Mouse (Mus musculus): ENCODE measurements around the gene Ifitm6.
"Not testable (repeated sequence)": the region's sequence is repeated elsewhere in the genome, so short reads cannot be mapped to it uniquely, and the experiment has no call there.

The Ifitm6 gene

DNA sequence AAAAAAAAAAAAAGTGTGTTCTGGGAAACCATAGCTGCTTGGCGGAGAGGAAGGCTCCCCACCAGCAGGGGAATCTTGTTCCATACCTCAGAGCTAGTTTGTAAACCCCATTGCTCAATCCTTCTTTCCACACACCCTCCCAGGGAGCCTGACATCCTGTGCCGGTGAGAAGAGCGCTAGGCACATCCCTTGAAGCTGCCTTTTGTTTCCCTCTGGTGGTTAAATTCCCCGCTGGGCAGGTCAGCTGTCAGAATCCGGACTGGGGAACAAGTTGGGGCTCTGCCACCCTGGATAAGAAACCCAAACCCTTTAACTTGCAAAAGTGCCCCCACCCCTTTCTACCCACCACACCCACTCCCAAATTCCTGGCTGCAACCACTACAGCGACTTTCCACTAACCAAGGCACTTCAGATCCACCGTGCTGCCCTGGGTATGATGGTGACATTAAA, 9.4 kb downstream of the Ifitm6 start:
- DNase-seq (ENCODE audit: low spot score): no peak

- DNase-seq (ENCODE audit: low spot score): no peak
These were observed 10.8 kb downstream of the Ifitm6 start for GRCm38 (mm10) chr7:141006914-141007313.

GRCm38 (mm10) chr7:141006446-141006845, 11.3 kb downstream of the Ifitm6 start:
- no peak for DNase-seq (ENCODE audit: low spot score)

DNA sequence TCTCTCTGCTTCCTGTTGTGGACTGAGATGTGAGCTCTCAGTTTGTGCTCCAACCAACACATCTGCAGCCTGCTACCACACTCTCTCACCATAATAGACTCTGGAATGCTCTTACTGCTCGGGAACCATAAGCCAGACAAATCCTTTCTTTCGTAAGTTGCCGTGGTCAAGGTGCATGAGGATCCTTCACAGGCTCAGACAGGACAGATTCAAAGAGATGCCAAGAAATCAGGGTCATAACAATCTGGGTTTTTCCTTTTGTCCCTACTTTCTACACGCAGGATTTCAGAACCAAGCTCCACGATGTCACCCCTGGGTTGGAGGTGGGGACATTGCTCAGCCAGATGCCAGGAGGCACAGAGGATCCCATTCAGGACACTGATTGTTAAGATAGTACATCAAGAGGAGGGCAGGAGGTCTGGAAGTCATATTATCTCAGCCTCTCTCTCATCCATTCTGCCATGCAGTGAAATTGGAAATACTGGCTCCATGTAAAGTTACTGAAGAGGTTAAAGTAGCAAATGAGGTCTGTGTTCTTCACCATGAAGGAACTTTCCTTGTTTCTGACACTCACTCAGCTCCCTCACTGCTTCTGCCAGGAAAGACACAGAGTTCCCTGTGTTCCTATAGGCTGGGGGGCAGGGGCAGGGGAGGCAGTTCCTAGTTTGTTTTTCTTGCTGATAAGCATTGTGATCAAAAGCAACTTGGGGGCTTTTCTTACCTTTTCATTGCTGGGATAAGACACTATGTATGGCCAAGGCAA, 14.3 kb downstream of the Ifitm6 start:
- no peak for DNase-seq (ENCODE audit: low spot score)

DNA sequence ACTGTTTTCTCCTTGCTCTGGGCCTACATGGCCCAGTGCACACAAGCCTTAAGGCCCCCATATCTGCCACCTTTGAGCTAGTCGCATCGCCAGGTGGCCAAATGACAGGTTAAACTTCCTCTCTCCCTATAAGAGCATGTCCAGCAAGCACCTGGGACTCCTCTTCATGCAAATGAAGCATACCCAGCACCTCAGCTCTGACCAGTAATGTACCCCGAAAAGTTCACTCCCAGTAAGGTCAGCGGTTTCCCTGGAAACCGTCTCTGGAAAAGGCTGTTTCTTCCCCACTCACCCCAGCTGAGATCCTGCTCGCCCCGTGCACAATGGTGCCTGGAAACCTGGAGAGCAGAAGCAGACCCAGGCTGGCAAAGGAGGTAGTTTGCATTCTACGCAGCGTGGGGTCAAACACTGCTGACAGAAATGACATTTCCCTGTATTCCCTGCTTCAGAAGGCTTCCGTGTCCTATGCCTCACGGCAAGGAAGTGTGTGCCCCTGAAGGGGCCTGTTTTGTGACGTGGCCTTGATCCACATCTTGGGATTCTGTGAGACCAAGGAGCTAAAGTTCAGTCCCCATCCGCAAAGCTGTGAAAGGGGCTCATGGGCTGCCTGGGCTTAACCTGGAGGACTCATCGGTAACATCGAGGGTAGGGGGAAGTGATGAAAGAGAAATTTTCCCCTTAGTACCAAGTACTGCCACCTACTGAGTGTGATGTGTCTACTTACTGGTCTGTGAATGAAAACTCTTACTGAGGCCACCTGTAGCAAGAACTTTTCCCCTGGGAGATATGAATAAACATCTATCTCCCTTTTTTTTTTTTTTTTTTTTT, 16.6 kb downstream of the Ifitm6 start:
- DNase-seq (ENCODE audit: low spot score): no peak

DNA sequence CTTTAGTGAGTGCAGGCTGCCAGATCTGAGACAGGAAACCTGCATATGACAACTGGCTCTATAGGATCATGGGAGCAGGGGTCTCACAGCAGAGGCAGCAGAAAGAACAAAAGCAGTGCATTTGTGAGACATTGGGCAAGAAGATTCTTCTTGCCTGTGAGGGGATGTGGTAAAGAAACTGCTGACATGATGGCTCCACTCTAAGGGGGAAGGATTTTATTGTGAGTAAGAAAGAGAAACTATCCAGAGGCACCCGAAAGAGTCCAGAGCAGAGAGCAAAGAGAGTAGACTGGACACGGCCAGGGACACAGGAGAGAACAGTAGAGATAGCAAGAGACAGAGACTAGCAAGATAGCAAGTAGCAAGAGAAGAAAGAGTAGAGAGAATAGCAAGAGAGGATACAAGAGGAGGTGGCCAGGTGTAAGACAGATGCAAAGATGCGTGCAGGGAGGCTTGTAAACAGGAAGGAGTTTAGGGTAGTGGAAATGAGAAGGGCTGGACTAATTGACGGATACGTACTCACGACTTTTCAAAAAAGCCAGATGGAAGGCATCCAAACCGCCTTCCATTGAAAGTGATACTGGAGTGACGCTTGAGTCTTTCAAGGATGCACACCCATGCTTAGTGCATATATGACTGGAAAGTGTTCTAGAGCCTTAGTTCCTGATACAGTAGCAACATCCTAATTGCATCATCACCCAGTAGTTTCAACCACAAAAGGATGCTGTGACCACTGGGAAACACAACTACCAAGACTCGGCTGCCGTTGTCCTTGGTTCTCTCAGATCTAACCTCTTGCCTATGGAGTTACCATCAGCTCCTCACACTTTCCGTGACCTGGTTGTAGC, 18.6 kb downstream of the Ifitm6 start:
- DNase-seq (ENCODE audit: low spot score): no peak

GRCm38 (mm10) chr7:140997817-140998216, 19.9 kb downstream of the Ifitm6 start:
- DNase-seq (ENCODE audit: low spot score): no peak

GRCm38 (mm10) chr7:140991117-140991689, 26.5 kb downstream of the Ifitm6 start:
- no peak for DNase-seq (ENCODE audit: low spot score)

DNA sequence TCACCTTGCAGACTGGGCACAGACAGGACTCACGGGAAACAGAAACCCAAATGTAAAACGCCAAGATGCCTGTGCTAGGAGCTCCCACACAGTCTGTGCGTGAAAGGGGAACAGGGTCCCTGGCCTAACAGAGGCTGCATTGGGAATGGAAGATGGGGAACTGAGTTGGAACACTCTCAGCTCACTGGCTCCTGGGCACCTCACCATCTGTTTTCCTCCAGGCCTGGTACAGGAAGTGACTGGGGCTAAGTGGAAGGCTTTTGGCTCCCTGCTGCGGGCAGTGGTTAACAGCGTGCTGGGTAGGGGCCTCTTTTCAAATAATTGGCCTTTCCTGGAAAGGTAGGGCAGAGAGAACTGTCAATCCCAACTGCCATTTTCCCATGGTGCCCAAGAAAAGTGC, 27.1 kb downstream of the Ifitm6 start:
- no peak for DNase-seq (ENCODE audit: low spot score)

GRCm38 (mm10) chr7:140990185-140990584, 27.5 kb downstream of the Ifitm6 start:
- no peak for DNase-seq (ENCODE audit: low spot score)

DNA sequence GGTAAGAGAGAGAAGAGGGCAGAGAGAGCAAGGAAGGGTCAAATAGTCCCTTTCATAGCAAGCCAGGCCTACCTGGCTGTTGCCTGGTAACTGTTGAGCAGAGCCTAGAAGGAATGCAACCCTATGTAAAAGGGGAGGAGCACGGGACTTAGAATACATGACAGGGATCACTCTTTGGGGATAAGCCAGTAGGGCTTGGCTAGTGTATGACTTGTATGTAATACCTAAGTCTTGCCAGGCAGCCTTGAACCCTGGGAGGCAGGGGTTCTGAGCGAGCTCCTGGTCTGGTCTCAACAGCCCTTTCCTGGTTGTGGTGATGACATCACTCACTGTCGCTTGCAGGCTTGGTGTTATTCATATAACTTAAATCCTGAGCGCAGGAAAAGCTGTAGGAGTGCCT, 28.7 kb downstream of the Ifitm6 start:
- DNase-seq (ENCODE audit: low spot score): no peak

DNA sequence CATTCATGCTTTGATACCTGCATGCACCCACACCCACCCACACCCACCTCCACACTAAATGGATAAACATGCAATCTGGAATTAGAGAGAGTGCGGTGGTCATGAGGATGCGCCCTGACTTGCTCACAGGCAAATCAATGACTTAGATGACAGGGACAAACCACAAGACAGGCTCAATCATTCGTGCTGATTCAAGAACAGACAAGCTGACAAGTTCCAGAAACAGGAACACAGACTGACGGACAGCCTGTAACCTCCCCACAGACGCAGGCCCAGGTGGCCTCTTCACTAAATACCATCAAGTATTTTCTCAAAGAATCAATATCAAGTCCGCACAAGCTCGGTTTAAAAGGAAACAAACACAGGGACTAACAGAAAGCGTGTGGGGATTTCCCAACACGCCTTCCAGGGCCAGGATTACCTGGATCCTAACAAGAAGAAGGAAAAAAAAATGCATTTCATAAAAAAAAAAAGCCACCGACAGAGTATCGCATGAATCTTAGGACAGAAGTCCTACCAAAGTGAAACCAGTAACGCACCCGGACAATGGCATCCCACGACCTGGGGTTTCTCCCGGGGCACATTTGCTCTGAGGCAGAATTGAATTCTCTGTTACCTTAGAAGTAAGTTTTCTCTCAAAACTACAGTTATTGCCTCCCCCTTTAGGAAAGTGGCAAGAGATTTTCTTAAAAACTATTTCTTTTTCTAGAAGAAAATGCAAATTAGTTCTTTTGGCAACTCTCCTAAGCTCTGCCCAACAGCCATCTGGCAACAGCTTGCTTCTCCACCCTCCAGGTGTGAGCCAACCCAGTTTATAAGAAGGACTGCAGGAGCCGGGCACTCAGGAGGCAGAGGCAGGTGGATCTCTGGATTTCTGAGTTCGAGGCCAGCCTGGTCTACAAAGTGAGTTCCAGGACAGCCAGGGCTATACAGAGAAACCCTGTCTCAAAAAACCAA, 30.3 kb downstream of the Ifitm6 start:
- DNase-seq (ENCODE audit: low spot score): peak; percentile 32

DNA sequence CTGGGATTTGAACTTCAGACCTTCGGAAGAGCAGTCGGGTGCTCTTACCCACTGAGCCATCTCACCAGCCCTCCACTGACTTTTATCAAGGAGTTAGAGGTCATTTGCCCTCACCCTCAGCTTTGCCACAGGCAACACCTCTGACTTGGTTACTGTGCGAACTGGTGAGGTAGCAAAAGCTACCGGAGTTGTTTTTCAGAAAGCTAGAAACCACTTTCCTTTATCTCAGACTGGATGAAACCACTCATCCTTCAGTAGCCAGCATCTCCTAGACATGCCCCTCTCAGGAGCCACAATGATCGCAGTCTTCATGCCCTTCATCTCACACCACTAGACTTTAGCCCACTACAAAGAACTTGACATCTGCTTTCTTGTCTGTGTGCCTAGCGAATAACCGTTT, 34.8 kb downstream of the Ifitm6 start:
- DNase-seq (ENCODE audit: low spot score): no peak

GRCm38 (mm10) chr7:140981704-140982103, 36.0 kb downstream of the Ifitm6 start:
- no peak for DNase-seq (ENCODE audit: low spot score)

DNA sequence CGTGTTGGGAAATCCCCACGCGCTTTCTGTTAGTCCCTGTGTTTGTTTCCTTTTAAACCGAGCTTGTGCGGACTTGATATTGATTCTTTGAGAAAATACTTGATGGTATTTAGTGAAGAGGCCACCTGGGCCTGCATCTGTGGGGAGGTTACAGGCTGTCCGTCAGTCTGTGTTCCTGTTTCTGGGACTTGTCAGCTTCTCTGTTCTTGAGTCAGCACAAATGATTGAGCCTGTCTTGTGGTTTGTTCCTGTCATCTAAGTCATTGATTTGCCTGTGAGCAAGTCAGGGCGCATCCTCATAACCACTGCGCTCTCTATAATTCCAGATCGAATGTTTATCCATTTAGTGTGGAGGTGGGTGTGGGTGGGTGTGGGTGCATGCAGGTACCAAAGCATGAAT, 41.0 kb downstream of the Ifitm6 start:
- DNase-seq (ENCODE audit: low spot score): not testable (repeated sequence)

GRCm38 (mm10) chr7:140975465-140975864, 42.3 kb downstream of the Ifitm6 start:
- no peak for DNase-seq (ENCODE audit: low spot score)

DNA sequence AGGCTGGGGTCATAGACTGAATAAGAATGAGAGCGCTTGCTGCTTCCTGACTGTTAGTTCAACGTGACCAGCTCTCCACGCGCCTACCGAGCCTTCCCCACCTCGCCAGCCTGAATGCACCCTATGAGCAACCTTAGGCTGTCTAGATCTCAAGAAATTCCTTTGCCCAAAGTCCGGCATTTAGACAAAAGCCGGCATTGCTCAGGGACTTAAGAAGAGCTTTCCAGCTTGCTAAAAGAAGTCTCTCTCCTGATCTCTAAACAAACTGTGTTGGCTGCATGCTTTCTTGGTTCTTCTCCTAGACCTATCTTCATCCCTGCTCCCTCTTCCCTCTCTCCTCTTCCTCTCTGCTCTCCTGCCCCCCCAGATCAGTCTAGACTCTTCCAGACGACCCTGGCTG, 42.8 kb downstream of the Ifitm6 start:
- DNase-seq (ENCODE audit: low spot score): no peak

DNA sequence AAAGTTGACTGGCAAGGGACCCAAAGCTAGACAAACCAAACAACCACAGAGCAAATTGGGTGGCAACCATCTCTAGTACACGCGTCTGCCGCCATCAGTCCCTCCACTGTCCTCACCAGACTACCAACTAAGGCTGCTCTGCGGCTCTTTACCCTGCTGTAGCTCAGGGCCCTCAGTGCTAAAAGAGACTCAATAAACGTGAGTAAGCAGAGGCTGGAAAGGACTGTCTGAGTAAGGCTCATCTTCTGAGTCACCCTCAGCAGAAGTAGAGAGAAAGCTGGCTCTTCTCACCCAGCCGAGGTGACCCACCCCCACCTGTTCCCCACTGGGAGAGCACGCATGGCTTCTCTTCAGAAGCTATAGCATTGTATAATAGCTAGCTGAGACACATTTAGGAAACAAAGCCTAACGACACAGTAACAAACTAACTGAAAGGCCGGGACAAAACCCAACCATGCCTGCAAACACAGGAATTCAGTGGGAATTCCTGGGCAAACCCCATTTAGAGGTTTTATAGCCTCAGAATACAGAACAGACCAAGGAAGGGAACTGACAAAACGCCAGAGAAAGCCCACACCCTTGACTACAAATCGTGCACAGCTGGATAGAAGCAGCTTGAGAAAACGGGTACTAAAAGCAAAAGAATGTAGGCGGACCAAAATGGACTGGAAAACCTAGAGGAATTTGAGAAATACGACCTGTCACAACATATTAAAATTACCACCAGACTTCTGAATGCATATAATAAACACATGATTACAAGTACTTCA, 44.1 kb downstream of the Ifitm6 start:
- DNase-seq (ENCODE audit: low spot score): no peak

GRCm38 (mm10) chr7:140971479-140972171, 46.1 kb downstream of the Ifitm6 start:
- no peak for DNase-seq (ENCODE audit: low spot score)
